Mouse (Mus musculus): Measurements from ENCODE around the gene Borcs5. TPM values are rescaled to one million over a fixed set of nuclear protein-coding genes. Genes with fewer than 3 reads are reported as not detected.

The Borcs5 gene
- polyA plus RNA-seq (2014; fragmentation: Nextera tagmentation; extraction: Ambion mirVana), result 18.1 and 18.7 TPM in 2 replicates

GRCm38 (mm10) chr6:134639210-134639609, at the start of gene Borcs5:
Borcs5 (plus strand) TSS chr6:134639510.
- ATAC-seq (ENCODE audit: insufficient number of reproducible peaks, low FRiP score, low TSS enrichment, low read depth), result no peak
- no peak within 1 kb of the TSS for H3K9ac ChIP-seq (ENCODE audit: low read length)
- H3K4me1 ChIP-seq (ENCODE audit: control insufficient read depth, insufficient read depth, low read length), result no peaks in the 10 kb centered on the region
- H3K27ac ChIP-seq (replicated peaks; ENCODE audit: low read depth, low read length), result no peak within 1 kb of the TSS
- no peak within 1 kb of the TSS for H3K4me3 ChIP-seq (ENCODE audit: low read depth, low read length)
- H3K36me3 ChIP-seq (ENCODE audit: control insufficient read depth, insufficient read depth, low read length), result no peaks in the 10 kb centered on the region
- no peak for DNase-seq (ENCODE audit: low spot score)
- H3K4me2 ChIP-seq (ENCODE audit: low read depth, severe bottlenecking), result no peak within 1 kb of the TSS
- 91% methylated on average over 3 of the region's 3 CpGs for WGBS
- H3K27me3 ChIP-seq (ENCODE audit: control insufficient read depth, insufficient read depth, low read length), result no peaks in the 10 kb centered on the region
- no peaks in the 10 kb centered on the region for H3K9me3 ChIP-seq (ENCODE audit: control insufficient read depth, low read length)

- no peak for DNase-seq (ENCODE audit: low spot score)
- no peaks in the 10 kb centered on the region for H3K36me3 ChIP-seq (ENCODE audit: control insufficient read depth, insufficient read depth, low read length)
- no peak overlapping the region for H3K9ac ChIP-seq (ENCODE audit: low read length)
- H3K4me1 ChIP-seq (ENCODE audit: control insufficient read depth, insufficient read depth, low read length), result no peaks in the 10 kb centered on the region
- H3K27me3 ChIP-seq (ENCODE audit: control insufficient read depth, insufficient read depth, low read length), result no peaks in the 10 kb centered on the region
- no peak overlapping the region for H3K27ac ChIP-seq (replicated peaks; ENCODE audit: low read depth, low read length)
- no peak overlapping the region for H3K4me3 ChIP-seq (ENCODE audit: low read depth, low read length)
- ATAC-seq (ENCODE audit: insufficient number of reproducible peaks, low FRiP score, low TSS enrichment, low read depth), result no peak
- H3K4me2 ChIP-seq (ENCODE audit: low read depth, severe bottlenecking), result no peak overlapping the region
- 78% methylated on average over 2 of the region's 2 CpGs for WGBS
- H3K9me3 ChIP-seq (ENCODE audit: control insufficient read depth, low read length), result no peaks in the 10 kb centered on the region
These were observed 47.7 kb upstream of the Borcs5 start for GRCm38 (mm10) chr6:134591614-134592013.

GRCm38 (mm10) chr6:134594569-134595442, 44.5 kb upstream of the Borcs5 start:
- Histone ChIP-seq H3K4me2 (ENCODE audit: low read depth, severe bottlenecking) (no peak overlapping the region; the same call in 1 of the 2 replicates), H3K27me3 (ENCODE audit: control insufficient read depth, insufficient read depth, low read length) (no peaks in the 10 kb centered on the region), H3K9ac (ENCODE audit: low read length) (no peak overlapping the region), H3K4me3 (ENCODE audit: low read depth, low read length) (no peak overlapping the region), H3K27ac (replicated peaks; ENCODE audit: low read depth, low read length) (no peak overlapping the region), H3K4me1 (ENCODE audit: control insufficient read depth, insufficient read depth, low read length) (no peaks in the 10 kb centered on the region), H3K9me3 (ENCODE audit: control insufficient read depth, low read length) (no peaks in the 10 kb centered on the region), H3K36me3 (ENCODE audit: control insufficient read depth, insufficient read depth, low read length) (no peaks in the 10 kb centered on the region)
- WGBS, result 88% methylated on average over 21 of the region's 21 CpGs
- ATAC-seq (ENCODE audit: insufficient number of reproducible peaks, low FRiP score, low TSS enrichment, low read depth), result no peak
- DNase-seq (ENCODE audit: low spot score), result no peak

GRCm38 (mm10) chr6:134597651-134598229, 41.6 kb upstream of the Borcs5 start:
- Histone ChIP-seq H3K27me3 (ENCODE audit: control insufficient read depth, insufficient read depth, low read length) (no peaks in the 10 kb centered on the region), H3K4me2 (ENCODE audit: low read depth, severe bottlenecking) (no peak overlapping the region), H3K9ac (ENCODE audit: low read length) (no peak overlapping the region), H3K9me3 (ENCODE audit: control insufficient read depth, low read length) (no peaks in the 10 kb centered on the region), H3K4me3 (ENCODE audit: low read depth, low read length) (no peak overlapping the region), H3K4me1 (ENCODE audit: control insufficient read depth, insufficient read depth, low read length) (peaks cover 7% of the 10 kb centered on the region), H3K36me3 (ENCODE audit: control insufficient read depth, insufficient read depth, low read length) (no peaks in the 10 kb centered on the region), H3K27ac (replicated peaks; ENCODE audit: low read depth, low read length) (no peak overlapping the region)
- ATAC-seq (ENCODE audit: insufficient number of reproducible peaks, low FRiP score, low TSS enrichment, low read depth) (no peak), DNase-seq (ENCODE audit: low spot score) (no peak)
- 88% methylated on average over 6 of the region's 6 CpGs for WGBS

GRCm38 (mm10) chr6:134599239-134599638, 40.1 kb upstream of the Borcs5 start:
- WGBS, result 78% methylated on average over 1 of the region's 1 CpGs

GRCm38 (mm10) chr6:134601130-134601529, 38.2 kb upstream of the Borcs5 start:
- Histone ChIP-seq H3K27me3 (ENCODE audit: control insufficient read depth, insufficient read depth, low read length) (no peaks in the 10 kb centered on the region), H3K27ac (replicated peaks; ENCODE audit: low read depth, low read length) (no peak overlapping the region; the same call in 1 of the 2 replicates), H3K36me3 (ENCODE audit: control insufficient read depth, insufficient read depth, low read length) (no peaks in the 10 kb centered on the region), H3K4me1 (ENCODE audit: control insufficient read depth, insufficient read depth, low read length) (peaks cover 9% of the 10 kb centered on the region), H3K4me2 (ENCODE audit: low read depth, severe bottlenecking) (no peak overlapping the region), H3K9me3 (ENCODE audit: control insufficient read depth, low read length) (no peaks in the 10 kb centered on the region), H3K4me3 (ENCODE audit: low read depth, low read length) (no peak overlapping the region), H3K9ac (ENCODE audit: low read length) (no peak overlapping the region)
- DNase-seq (ENCODE audit: low spot score) (no peak), ATAC-seq (ENCODE audit: insufficient number of reproducible peaks, low FRiP score, low TSS enrichment, low read depth) (no peak)
- WGBS, result 54% methylated on average over 7 of the region's 7 CpGs

More at GRCm38 (mm10) chr6:134599239-134599638, 40.1 kb upstream of the Borcs5 start:
- Histone ChIP-seq H3K36me3 (ENCODE audit: control insufficient read depth, insufficient read depth, low read length) (no peaks in the 10 kb centered on the region), H3K9ac (ENCODE audit: low read length) (no peak overlapping the region), H3K27me3 (ENCODE audit: control insufficient read depth, insufficient read depth, low read length) (no peaks in the 10 kb centered on the region), H3K27ac (replicated peaks; ENCODE audit: low read depth, low read length) (no peak overlapping the region), H3K9me3 (ENCODE audit: control insufficient read depth, low read length) (no peaks in the 10 kb centered on the region), H3K4me1 (ENCODE audit: control insufficient read depth, insufficient read depth, low read length) (peaks cover 9% of the 10 kb centered on the region), H3K4me3 (ENCODE audit: low read depth, low read length) (no peak overlapping the region), H3K4me2 (ENCODE audit: low read depth, severe bottlenecking) (no peak overlapping the region)
- DNase-seq (ENCODE audit: low spot score) (no peak), ATAC-seq (ENCODE audit: insufficient number of reproducible peaks, low FRiP score, low TSS enrichment, low read depth) (no peak)

GRCm38 (mm10) chr6:134601766-134602165, 37.5 kb upstream of the Borcs5 start:
- peaks cover 11% of the 10 kb centered on the region for H3K4me1 ChIP-seq (ENCODE audit: control insufficient read depth, insufficient read depth, low read length)
- no peak overlapping the region; the same call in 1 of the 2 replicates for H3K4me2 ChIP-seq (ENCODE audit: low read depth, severe bottlenecking)
- no peaks in the 10 kb centered on the region for H3K9me3 ChIP-seq (ENCODE audit: control insufficient read depth, low read length)
- peak overlapping the region; percentile 62 for H3K27ac ChIP-seq (replicated peaks; ENCODE audit: low read depth, low read length)
- DNase-seq (ENCODE audit: low spot score), result peak; percentile 36
- H3K9ac ChIP-seq (ENCODE audit: low read length), result no peak overlapping the region
- no peaks in the 10 kb centered on the region for H3K36me3 ChIP-seq (ENCODE audit: control insufficient read depth, insufficient read depth, low read length)
- H3K27me3 ChIP-seq (ENCODE audit: control insufficient read depth, insufficient read depth, low read length), result no peaks in the 10 kb centered on the region
- no peak overlapping the region for H3K4me3 ChIP-seq (ENCODE audit: low read depth, low read length)
- peak; percentile 41; the same call in 1 of the 2 replicates for ATAC-seq (ENCODE audit: insufficient number of reproducible peaks, low FRiP score, low TSS enrichment, low read depth)
- WGBS, result 21% methylated on average over 3 of the region's 3 CpGs

GRCm38 (mm10) chr6:134602371-134603003, 36.8 kb upstream of the Borcs5 start:
- peak; percentile 82 for ATAC-seq (ENCODE audit: insufficient number of reproducible peaks, low FRiP score, low TSS enrichment, low read depth)
- 9% methylated on average over 10 of the region's 10 CpGs for WGBS
- H3K27ac ChIP-seq (replicated peaks; ENCODE audit: low read depth, low read length), result peak overlapping the region; percentile 44; the same call in 1 of the 2 replicates
- no peaks in the 10 kb centered on the region for H3K27me3 ChIP-seq (ENCODE audit: control insufficient read depth, insufficient read depth, low read length)
- H3K9me3 ChIP-seq (ENCODE audit: control insufficient read depth, low read length), result no peaks in the 10 kb centered on the region
- DNase-seq (ENCODE audit: low spot score), result peak; percentile 43
- peaks cover 11% of the 10 kb centered on the region for H3K4me1 ChIP-seq (ENCODE audit: control insufficient read depth, insufficient read depth, low read length)
- H3K36me3 ChIP-seq (ENCODE audit: control insufficient read depth, insufficient read depth, low read length), result no peaks in the 10 kb centered on the region
- no peak overlapping the region for H3K9ac ChIP-seq (ENCODE audit: low read length)
- H3K4me2 ChIP-seq (ENCODE audit: low read depth, severe bottlenecking), result no peak overlapping the region
- H3K4me3 ChIP-seq (ENCODE audit: low read depth, low read length), result no peak overlapping the region

Data from limb, embryonic 11.5 days (tissue).